Mouse (Mus musculus): ENCODE measurements around the gene Ifnab. TPM values are rescaled to one million over a fixed set of nuclear protein-coding genes. Genes with fewer than 3 reads are reported as not detected.

Ifnab gene
- not detected in 2 replicates for polyA plus RNA-seq (2015; fragmentation: Nextera tagmentation; extraction: Ambion mirVana)

- Histone ChIP-seq H3K4me3 (ENCODE audit: low read length) (no peak within 1 kb of the TSS), H3K4me1 (ENCODE audit: control insufficient read depth, insufficient read depth, low read depth, low read length) (no peaks in the 10 kb centered on the region), H3K9me3 (ENCODE audit: control insufficient read depth, low read length) (no peaks in the 10 kb centered on the region), H3K4me2 (ENCODE audit: low read length) (no peak within 1 kb of the TSS), H3K27ac (ENCODE audit: low read depth, low read length) (no peak within 1 kb of the TSS), H3K9ac (ENCODE audit: low read depth, low read length) (no peak within 1 kb of the TSS), H3K27me3 (replicated peaks; ENCODE audit: control insufficient read depth, insufficient read depth, low read length) (no peaks in the 10 kb centered on the region), H3K36me3 (ENCODE audit: control insufficient read depth, insufficient read depth, low read length) (no peaks in the 10 kb centered on the region)
- 66% methylated on average over 2 of the region's 2 CpGs for WGBS
- no peak for ATAC-seq
These were observed at the start of gene Ifnab for GRCm38 (mm10) chr4:88691259-88691658. Gene Ifnab (minus strand): TSS chr4:88691359.

GRCm38 (mm10) chr4:88739036-88739435 is 47.9 kb upstream of the Ifnab start:
- H3K27ac ChIP-seq (ENCODE audit: low read depth, low read length) = no peak overlapping the region
- H3K9me3 ChIP-seq (ENCODE audit: control insufficient read depth, low read length) = no peaks in the 10 kb centered on the region
- H3K36me3 ChIP-seq (ENCODE audit: control insufficient read depth, insufficient read depth, low read length) = no peaks in the 10 kb centered on the region
- H3K27me3 ChIP-seq (replicated peaks; ENCODE audit: control insufficient read depth, insufficient read depth, low read length) = no peaks in the 10 kb centered on the region
- no peaks in the 10 kb centered on the region for H3K4me1 ChIP-seq (ENCODE audit: control insufficient read depth, insufficient read depth, low read depth, low read length)
- 92% methylated on average over 6 of the region's 6 CpGs for WGBS
- H3K9ac ChIP-seq (ENCODE audit: low read depth, low read length) = no peak overlapping the region
- ATAC-seq = no peak
- no peak overlapping the region for H3K4me3 ChIP-seq (ENCODE audit: low read length)
- no peak overlapping the region for H3K4me2 ChIP-seq (ENCODE audit: low read length)

GRCm38 (mm10) chr4:88738480-88738879 is 47.3 kb upstream of the Ifnab start:
- WGBS = 5% methylated on average over 2 of the region's 2 CpGs
- Histone ChIP-seq H3K4me1 (ENCODE audit: control insufficient read depth, insufficient read depth, low read depth, low read length) (no peaks in the 10 kb centered on the region), H3K27ac (ENCODE audit: low read depth, low read length) (no peak overlapping the region), H3K9ac (ENCODE audit: low read depth, low read length) (no peak overlapping the region), H3K4me2 (ENCODE audit: low read length) (no peak overlapping the region), H3K27me3 (replicated peaks; ENCODE audit: control insufficient read depth, insufficient read depth, low read length) (no peaks in the 10 kb centered on the region), H3K4me3 (ENCODE audit: low read length) (no peak overlapping the region), H3K36me3 (ENCODE audit: control insufficient read depth, insufficient read depth, low read length) (no peaks in the 10 kb centered on the region), H3K9me3 (ENCODE audit: control insufficient read depth, low read length) (no peaks in the 10 kb centered on the region)
- no peak for ATAC-seq

GRCm38 (mm10) chr4:88727324-88727723 is 36.2 kb upstream of the Ifnab start:
- Histone ChIP-seq H3K4me3 (ENCODE audit: low read length) (no peak overlapping the region), H3K27ac (ENCODE audit: low read depth, low read length) (no peak overlapping the region), H3K36me3 (ENCODE audit: control insufficient read depth, insufficient read depth, low read length) (no peaks in the 10 kb centered on the region), H3K4me1 (ENCODE audit: control insufficient read depth, insufficient read depth, low read depth, low read length) (no peaks in the 10 kb centered on the region), H3K4me2 (ENCODE audit: low read length) (no peak overlapping the region), H3K9ac (ENCODE audit: low read depth, low read length) (no peak overlapping the region), H3K9me3 (ENCODE audit: control insufficient read depth, low read length) (no peaks in the 10 kb centered on the region), H3K27me3 (replicated peaks; ENCODE audit: control insufficient read depth, insufficient read depth, low read length) (no peaks in the 10 kb centered on the region)
- no peak for ATAC-seq
- WGBS = 0% methylated on average over 1 of the region's 1 CpGs

- Histone ChIP-seq H3K4me2 (ENCODE audit: low read length) (no peak overlapping the region), H3K9me3 (ENCODE audit: control insufficient read depth, low read length) (no peaks in the 10 kb centered on the region), H3K4me1 (ENCODE audit: control insufficient read depth, insufficient read depth, low read depth, low read length) (no peaks in the 10 kb centered on the region), H3K4me3 (ENCODE audit: low read length) (no peak overlapping the region), H3K36me3 (ENCODE audit: control insufficient read depth, insufficient read depth, low read length) (no peaks in the 10 kb centered on the region), H3K9ac (ENCODE audit: low read depth, low read length) (no peak overlapping the region), H3K27me3 (replicated peaks; ENCODE audit: control insufficient read depth, insufficient read depth, low read length) (no peaks in the 10 kb centered on the region), H3K27ac (ENCODE audit: low read depth, low read length) (no peak overlapping the region)
- no peak for ATAC-seq
- WGBS = 92% methylated on average over 6 of the region's 6 CpGs
These were observed 35.6 kb upstream of the Ifnab start for GRCm38 (mm10) chr4:88726727-88727126.

DNA sequence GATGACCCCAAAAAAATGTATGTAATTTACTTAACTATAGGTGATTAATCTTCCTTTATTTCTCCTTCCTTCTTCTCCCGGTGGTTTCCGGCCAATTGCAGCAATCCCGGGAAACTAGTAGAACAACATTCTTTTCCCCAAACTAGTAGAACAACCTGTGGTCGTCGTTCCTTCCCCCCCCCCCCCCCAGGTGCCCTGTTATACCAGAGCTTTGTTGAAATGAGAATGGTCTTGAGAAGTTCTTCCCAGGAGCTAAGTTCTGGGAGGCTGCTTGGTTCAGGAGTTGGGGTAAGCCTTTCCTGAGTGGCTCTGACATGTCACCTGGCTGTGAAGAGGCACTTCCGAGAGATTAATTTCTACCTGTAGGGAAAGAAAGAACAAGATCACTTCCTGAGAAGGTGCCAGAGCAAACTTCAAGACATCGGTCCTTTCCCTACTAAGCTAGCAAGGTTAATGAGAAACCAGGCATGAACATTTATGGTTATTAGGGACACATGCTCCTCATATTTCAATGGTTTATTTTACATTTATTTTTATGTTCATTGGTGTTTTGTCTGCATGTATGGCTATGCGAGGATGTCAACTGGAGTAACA is 32.4 kb upstream of the Ifnab start:
- ATAC-seq = no peak
- Histone ChIP-seq H3K9me3 (ENCODE audit: control insufficient read depth, low read length) (no peaks in the 10 kb centered on the region), H3K4me2 (ENCODE audit: low read length) (no peak overlapping the region), H3K9ac (ENCODE audit: low read depth, low read length) (no peak overlapping the region), H3K4me1 (ENCODE audit: control insufficient read depth, insufficient read depth, low read depth, low read length) (peaks cover 20% of the 10 kb centered on the region), H3K27ac (ENCODE audit: low read depth, low read length) (no peak overlapping the region), H3K27me3 (replicated peaks; ENCODE audit: control insufficient read depth, insufficient read depth, low read length) (no peaks in the 10 kb centered on the region), H3K36me3 (ENCODE audit: control insufficient read depth, insufficient read depth, low read length) (peaks cover 7% of the 10 kb centered on the region), H3K4me3 (ENCODE audit: low read length) (no peak overlapping the region)
- 70% methylated on average over 8 of the region's 8 CpGs for WGBS

DNA sequence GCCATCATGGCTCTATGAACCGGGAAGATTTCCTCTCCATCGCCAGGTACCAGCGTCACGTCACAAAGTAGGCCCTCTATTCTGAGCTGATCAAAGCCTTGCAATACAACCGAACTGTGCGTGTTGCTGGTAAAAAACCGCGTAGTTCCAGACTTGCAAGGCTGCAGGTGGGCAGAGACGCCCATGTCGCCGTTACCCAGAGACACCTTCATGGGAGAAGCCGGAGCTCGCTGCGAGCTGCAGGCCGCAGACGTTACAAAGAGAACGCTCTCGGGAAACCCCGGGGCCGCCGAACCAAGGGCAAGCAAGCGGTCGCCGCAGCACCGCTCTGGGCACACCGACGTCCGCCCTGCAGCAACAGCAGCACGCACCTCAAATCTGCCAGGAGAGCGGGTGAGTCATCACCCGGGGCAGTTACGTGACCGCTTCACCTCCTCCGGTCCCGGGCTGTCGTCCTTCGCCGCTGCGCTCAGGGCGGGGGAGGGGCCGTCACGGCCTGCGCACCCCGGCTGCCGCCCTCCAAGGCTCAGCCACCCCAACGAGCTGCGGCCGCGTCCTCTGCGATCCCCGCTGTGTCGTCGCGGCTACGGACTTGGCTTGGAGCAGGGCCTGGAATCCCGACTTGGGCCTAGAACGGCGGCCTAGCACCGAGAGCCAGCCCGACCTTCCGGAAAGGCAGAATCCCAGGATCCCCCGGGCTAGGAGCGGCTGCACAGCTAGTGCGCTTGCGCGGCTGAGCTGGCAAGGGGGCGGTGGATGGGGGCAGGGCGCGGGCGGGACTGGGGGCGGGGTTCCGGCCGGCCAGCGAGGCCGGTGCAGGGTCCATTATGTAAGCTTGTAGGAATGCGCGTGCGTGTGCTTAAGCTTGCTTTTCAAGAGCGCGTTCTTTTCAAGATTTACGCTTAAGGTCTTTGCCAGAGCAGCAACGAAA is 30.9 kb upstream of the Ifnab start, which contains the start of the genes Gm26566 and Klhl9:
Gene Gm26566 (plus strand): TSS at position 15 of the 931 bp plus-strand sequence.
Gene Klhl9 (minus strand): TSS at position 675 of the 931 bp plus-strand sequence.
- peak within 1 kb of the TSS; percentile 84 for H3K4me3 ChIP-seq (ENCODE audit: low read length)
- peak within 1 kb of the TSS; percentile 87 for H3K27ac ChIP-seq (ENCODE audit: low read depth, low read length)
- no peaks in the 10 kb centered on the region for H3K9me3 ChIP-seq (ENCODE audit: control insufficient read depth, low read length)
- H3K36me3 ChIP-seq (ENCODE audit: control insufficient read depth, insufficient read depth, low read length) = peaks cover 7% of the 10 kb centered on the region
- H3K4me2 ChIP-seq (ENCODE audit: low read length) = peak within 1 kb of the TSS; percentile 88
- H3K27me3 ChIP-seq (replicated peaks; ENCODE audit: control insufficient read depth, insufficient read depth, low read length) = no peaks in the 10 kb centered on the region
- H3K9ac ChIP-seq (ENCODE audit: low read depth, low read length) = peak within 1 kb of the TSS; percentile 80
- under 1% methylated on average over 72 of the region's 82 CpGs for WGBS
- peak; percentile 98 for ATAC-seq
- peaks cover 26% of the 10 kb centered on the region for H3K4me1 ChIP-seq (ENCODE audit: control insufficient read depth, insufficient read depth, low read depth, low read length)

GRCm38 (mm10) chr4:88718715-88719114 is 27.6 kb upstream of the Ifnab start:
- Histone ChIP-seq H3K4me2 (ENCODE audit: low read length) (peak overlapping the region; percentile 57), H3K4me1 (ENCODE audit: control insufficient read depth, insufficient read depth, low read depth, low read length) (peaks cover 26% of the 10 kb centered on the region), H3K9me3 (ENCODE audit: control insufficient read depth, low read length) (no peaks in the 10 kb centered on the region), H3K27me3 (replicated peaks; ENCODE audit: control insufficient read depth, insufficient read depth, low read length) (no peaks in the 10 kb centered on the region), H3K27ac (ENCODE audit: low read depth, low read length) (no peak overlapping the region), H3K4me3 (ENCODE audit: low read length) (peak overlapping the region; percentile 25), H3K9ac (ENCODE audit: low read depth, low read length) (no peak overlapping the region), H3K36me3 (ENCODE audit: control insufficient read depth, insufficient read depth, low read length) (peaks cover 10% of the 10 kb centered on the region)
- 65% methylated on average over 1 of the region's 1 CpGs for WGBS
- no peak for ATAC-seq

DNA sequence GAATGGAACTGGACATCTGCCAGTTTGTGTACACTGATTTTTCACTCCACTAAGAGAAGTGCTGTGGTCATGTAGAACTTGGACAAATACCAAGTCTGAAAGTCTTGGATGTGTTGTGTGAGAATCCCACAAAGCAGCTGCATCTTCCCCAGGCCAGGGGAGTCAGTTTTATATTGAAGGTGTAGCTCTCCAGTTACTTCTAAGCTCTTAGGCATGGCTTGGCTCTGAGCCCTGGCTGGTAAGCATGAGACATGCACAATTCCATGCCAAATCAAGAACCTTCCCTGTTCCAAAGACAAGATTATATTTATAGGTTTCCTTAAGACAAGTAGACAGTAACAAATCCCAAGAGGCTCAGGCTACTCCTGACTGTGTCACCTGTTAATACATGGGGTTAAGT is 23.9 kb upstream of the Ifnab start:
- no peak for ATAC-seq
- no peak overlapping the region for H3K4me3 ChIP-seq (ENCODE audit: low read length)
- H3K9me3 ChIP-seq (ENCODE audit: control insufficient read depth, low read length) = no peaks in the 10 kb centered on the region
- no peak overlapping the region for H3K4me2 ChIP-seq (ENCODE audit: low read length)
- H3K4me1 ChIP-seq (ENCODE audit: control insufficient read depth, insufficient read depth, low read depth, low read length) = peaks cover 13% of the 10 kb centered on the region
- H3K27me3 ChIP-seq (replicated peaks; ENCODE audit: control insufficient read depth, insufficient read depth, low read length) = no peaks in the 10 kb centered on the region
- H3K9ac ChIP-seq (ENCODE audit: low read depth, low read length) = no peak overlapping the region
- H3K27ac ChIP-seq (ENCODE audit: low read depth, low read length) = no peak overlapping the region
- H3K36me3 ChIP-seq (ENCODE audit: control insufficient read depth, insufficient read depth, low read length) = peaks cover 4% of the 10 kb centered on the region

Measured in hindbrain, embryonic 16.5 days (tissue).